In genomic region chr11:98443688-98444087, GRCm38 (mm10) we compare ENCODE assay signal across 28 mouse cellular contexts. TPM values are rescaled to one million over a fixed set of nuclear protein-coding genes. Genes with fewer than 3 reads are reported as not detected.
"Had no signal": no experiment of that assay in that cellular context is flagged by ENCODE, and none has a peak within 500 bp of the region (broad histone marks: within the 10 kb centered on the region; RNA-seq: fewer than 3 reads in every experiment).

No protein-coding gene starts in this region.

- H3K9me3 ChIP-seq: hindbrain, embryonic 13.5 days; hindbrain, embryonic 15.5 days; kidney, embryonic 15.5 days; limb, embryonic 13.5 days; limb, embryonic 15.5 days; liver, embryonic 12.5 days had no signal

- ATAC-seq: hindbrain, postnatal 0 days; intestine, embryonic 16.5 days; liver, embryonic 12.5 days had no signal

- H3K36me3 ChIP-seq: hindbrain, embryonic 13.5 days; hindbrain, embryonic 15.5 days; kidney, embryonic 15.5 days; limb, embryonic 13.5 days; limb, embryonic 15.5 days; liver, embryonic 12.5 days had no signal

- H3K9ac ChIP-seq: hindbrain, embryonic 13.5 days; hindbrain, embryonic 15.5 days; kidney, embryonic 15.5 days; limb, embryonic 13.5 days; limb, embryonic 15.5 days; liver, embryonic 12.5 days; liver, embryonic 14.5 days had no signal

- H3K4me3 ChIP-seq: heart, adult 2 months; hindbrain, embryonic 13.5 days; hindbrain, embryonic 15.5 days; kidney, embryonic 15.5 days; limb, embryonic 13.5 days; limb, embryonic 15.5 days; liver, embryonic 12.5 days had no signal

- H3K4me2 ChIP-seq: heart, embryonic 11.5 days; hindbrain, embryonic 13.5 days; hindbrain, embryonic 15.5 days; kidney, embryonic 15.5 days; limb, embryonic 13.5 days; limb, embryonic 15.5 days; liver, embryonic 12.5 days had no signal

- DNase-seq: gastrocnemius, postnatal 14 days; gastrocnemius, postnatal 36 days; heart, adult 11 months; heart, adult 2 months; heart, postnatal 14 days; heart, postnatal 36 days; kidney, adult 11 months; kidney, adult 2 months; kidney, adult 9 months; kidney, postnatal 10 days; kidney, postnatal 25 days; layer of hippocampus, adult 9-11 months; layer of hippocampus, postnatal 36 days; left cerebral cortex, postnatal 4 days had no signal

- H3K27ac ChIP-seq: heart, adult 2 months; hindbrain, embryonic 13.5 days; hindbrain, embryonic 15.5 days; hindbrain, postnatal 0 days; kidney, embryonic 15.5 days; limb, embryonic 13.5 days; limb, embryonic 15.5 days; liver, embryonic 12.5 days; liver, embryonic 14.5 days had no signal

RNA-seq across cellular contexts. Expression of gene Grb7, which starts 2.5 kb away (rescaled TPM):
- total RNA-seq: gastrocnemius, postnatal 14 days; gastrocnemius, postnatal 36 days; hematopoietic stem cell, adult 5-6 weeks had no signal

RNA-seq across cellular contexts. Expression of gene Erbb2, which starts 31.4 kb away (rescaled TPM):
- total RNA-seq: hematopoietic stem cell, adult 5-6 weeks had no signal

RNA-seq across cellular contexts. Expression of gene Pnmt, which starts 57.4 kb away (rescaled TPM):
- total RNA-seq: hematopoietic stem cell, adult 5-6 weeks; layer of hippocampus, postnatal 36 days; liver, adult 2 months had no signal
- polyA plus RNA-seq: intestine, embryonic 14.5 days; kidney, adult 2 months; large intestine, adult 2 months; liver, adult 2 months; liver, embryonic 12.5 days; liver, embryonic 14.5 days had no signal
